Mouse (Mus musculus) stomach, embryonic 15.5 days (tissue): Measurements from ENCODE around the gene Igfals. TPM values are rescaled to one million over a fixed set of nuclear protein-coding genes. Genes with fewer than 3 reads are reported as not detected.

Experiments used
- ATAC-seq: fragments of 200-750 bp; cut with Nextera tagmentation; 2 replicates; pipeline ENCODE4 v1.8.0; 2017; ENCODE audit warnings: low read depth, moderate number of reproducible peaks, moderate TSS enrichment; ENCODE audit not compliant: insufficient read depth, low FRiP score
- H3K27ac ChIP-seq: fragments of 300-500 bp; sonication (generic); 2 replicates; pipeline ENCODE4 v1.5.1; 2015; ENCODE audit warnings: mild to moderate bottlenecking, inconsistent platforms
- H3K27me3 ChIP-seq: fragments of 300-500 bp; sonication (generic); replicated peaks from 2 replicates; pipeline ENCODE4 v1.6.1; 2015; ENCODE audit warnings: inconsistent platforms
- H3K36me3 ChIP-seq: fragments of 300-500 bp; sonication (generic); 2 replicates; pipeline ENCODE4 v1.6.1; 2015; ENCODE audit warnings: inconsistent platforms
- H3K4me1 ChIP-seq: fragments of 300-500 bp; sonication (generic); 2 replicates; pipeline ENCODE4 v1.6.1; 2015; ENCODE audit warnings: inconsistent platforms
- H3K4me2 ChIP-seq: fragments of 300-500 bp; sonication (generic); 2 replicates; pipeline ENCODE4 v1.6.1; 2015; ENCODE audit warnings: mild to moderate bottlenecking, inconsistent platforms
- H3K4me3 ChIP-seq: fragments of 300-500 bp; sonication (generic); replicated peaks from 2 replicates; pipeline ENCODE4 v1.5.1; 2015; ENCODE audit warnings: inconsistent platforms
- H3K9ac ChIP-seq: fragments of 300-500 bp; sonication (generic); 2 replicates; pipeline ENCODE4 v1.6.1; 2015; ENCODE audit warnings: inconsistent platforms
- H3K9me3 ChIP-seq: fragments of 300-500 bp; sonication (generic); 2 replicates; pipeline ENCODE4 v1.6.1; 2016; ENCODE audit warnings: inconsistent platforms
- WGBS: fragments of 180-500 bp; shearing (Covaris S2); methylation state at CpG from one replicate; pipeline ENCODE4 v1.1.7; 2015; 5-methylcytosine and 5-hydroxymethylcytosine counted together
- polyA plus RNA-seq: library from polyadenylated mRNA; unstranded; fragments of >200 nt; fragmentation: Nextera tagmentation; extraction: Ambion mirVana; gene quantifications from 2 replicates; pipeline ENCODE4 v1.2.1, GENCODE M21; 2015

The Igfals gene
- polyA plus RNA-seq, 1 experiment from 2014 or later, result 3.9 TPM

- no peaks in the 10 kb centered on the region for H3K9me3 ChIP-seq
- H3K4me1 ChIP-seq, result no peaks in the 10 kb centered on the region
- no peak overlapping the region for H3K27ac ChIP-seq
- no peaks in the 10 kb centered on the region for H3K27me3 ChIP-seq
- no peak for ATAC-seq
- no peak overlapping the region for H3K9ac ChIP-seq
- 53% methylated on average over 4 of the region's 4 CpGs for WGBS
- no peaks in the 10 kb centered on the region for H3K36me3 ChIP-seq
- no peak overlapping the region for H3K4me3 ChIP-seq
- no peak overlapping the region for H3K4me2 ChIP-seq
These were observed 8.1 kb downstream of the Igfals start for GRCm38 (mm10) chr17:24873695-24874404.

DNA sequence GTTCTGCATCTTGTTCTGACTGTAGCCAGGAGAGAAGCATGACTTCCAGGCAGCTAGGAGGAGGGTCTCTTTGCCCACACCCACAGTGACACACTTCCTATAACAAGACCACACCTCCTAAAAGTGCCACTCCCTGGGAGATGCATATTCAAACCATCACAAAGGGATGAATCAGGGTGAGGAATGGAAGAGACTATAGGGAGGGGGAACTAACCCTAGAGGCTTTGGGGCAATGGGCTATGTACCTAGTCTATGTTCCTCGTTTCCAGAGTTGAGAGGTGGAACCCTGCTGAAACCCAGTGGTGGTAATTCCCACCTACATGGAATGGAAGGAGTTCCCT, 8.6 kb downstream of the Igfals start:
- ATAC-seq, result no peak
- no peaks in the 10 kb centered on the region for H3K36me3 ChIP-seq
- no peak overlapping the region for H3K4me3 ChIP-seq
- H3K4me2 ChIP-seq, result no peak overlapping the region
- no peaks in the 10 kb centered on the region for H3K27me3 ChIP-seq
- 32% methylated on average over 1 of the region's 1 CpGs for WGBS
- no peaks in the 10 kb centered on the region for H3K4me1 ChIP-seq
- H3K27ac ChIP-seq, result no peak overlapping the region
- no peaks in the 10 kb centered on the region for H3K9me3 ChIP-seq
- H3K9ac ChIP-seq, result no peak overlapping the region

DNA sequence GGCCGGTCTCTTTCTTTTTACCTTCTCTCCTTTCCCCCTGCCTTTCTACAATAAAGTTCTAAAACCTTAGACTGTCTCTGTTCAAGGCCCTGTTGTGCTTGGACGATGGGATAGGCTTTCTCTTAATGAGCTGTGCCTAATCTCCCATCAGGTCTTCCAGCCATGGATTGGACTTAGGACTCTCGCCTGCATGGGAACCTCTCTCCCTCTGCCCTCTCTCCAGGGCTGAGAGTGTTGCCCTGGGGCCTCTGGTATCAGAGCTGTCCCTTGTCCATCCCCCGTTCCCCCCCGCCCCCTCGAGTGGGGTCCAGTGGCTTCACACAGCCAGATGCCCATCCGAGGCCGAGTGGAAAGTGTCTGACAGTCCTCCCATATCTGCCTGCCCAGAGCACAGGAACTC, 9.2 kb downstream of the Igfals start:
- ATAC-seq, result no peak
- H3K9me3 ChIP-seq, result no peaks in the 10 kb centered on the region
- H3K9ac ChIP-seq, result no peak overlapping the region
- no peak overlapping the region for H3K27ac ChIP-seq
- 80% methylated on average over 8 of the region's 8 CpGs for WGBS
- no peaks in the 10 kb centered on the region for H3K36me3 ChIP-seq
- no peak overlapping the region for H3K4me3 ChIP-seq
- no peak overlapping the region for H3K4me2 ChIP-seq
- H3K4me1 ChIP-seq, result no peaks in the 10 kb centered on the region
- H3K27me3 ChIP-seq, result no peaks in the 10 kb centered on the region

- 37% methylated on average over 10 of the region's 10 CpGs for WGBS
- Histone ChIP-seq H3K36me3 (no peaks in the 10 kb centered on the region), H3K4me3 (peak overlapping the region; percentile 7; the same call in 1 of the 2 replicates), H3K4me2 (peak overlapping the region; percentile 35), H3K4me1 (no peaks in the 10 kb centered on the region), H3K9ac (no peak overlapping the region), H3K9me3 (no peaks in the 10 kb centered on the region), H3K27ac (peak overlapping the region; percentile 51), H3K27me3 (no peaks in the 10 kb centered on the region)
- peak; percentile 36; the same call in 1 of the 2 replicates for ATAC-seq
These were observed 11.7 kb downstream of the Igfals start for GRCm38 (mm10) chr17:24877336-24878116.

- H3K27ac ChIP-seq, result peak overlapping the region; percentile 51
- ATAC-seq, result peak; percentile 42
- H3K4me2 ChIP-seq, result peak overlapping the region; percentile 35
- H3K4me1 ChIP-seq, result no peaks in the 10 kb centered on the region
- H3K27me3 ChIP-seq, result no peaks in the 10 kb centered on the region
- peak overlapping the region; percentile 7; the same call in 1 of the 2 replicates for H3K4me3 ChIP-seq
- no peak overlapping the region for H3K9ac ChIP-seq
- H3K36me3 ChIP-seq, result no peaks in the 10 kb centered on the region
- no peaks in the 10 kb centered on the region for H3K9me3 ChIP-seq
- WGBS, result 22% methylated on average over 5 of the region's 5 CpGs
These were observed 12.3 kb downstream of the Igfals start for GRCm38 (mm10) chr17:24878117-24878397.

- ATAC-seq, result 0 out of 2 replicates have a peak, but pooled peaks have one; percentile 4
- Histone ChIP-seq H3K27ac (0 out of 2 replicates have a peak overlapping the region, but pooled peaks have one; percentile 22), H3K4me1 (no peaks in the 10 kb centered on the region), H3K36me3 (0 out of 2 replicates have a peak, but pooled peaks cover 2% of the 10 kb centered on the region), H3K27me3 (no peaks in the 10 kb centered on the region), H3K9me3 (no peaks in the 10 kb centered on the region), H3K4me2 (peak overlapping the region; percentile 35; the same call in 1 of the 2 replicates), H3K4me3 (no peak overlapping the region), H3K9ac (no peak overlapping the region)
- WGBS, result 64% methylated on average over 8 of the region's 8 CpGs
These were observed 12.7 kb downstream of the Igfals start for GRCm38 (mm10) chr17:24878531-24878930.

DNA sequence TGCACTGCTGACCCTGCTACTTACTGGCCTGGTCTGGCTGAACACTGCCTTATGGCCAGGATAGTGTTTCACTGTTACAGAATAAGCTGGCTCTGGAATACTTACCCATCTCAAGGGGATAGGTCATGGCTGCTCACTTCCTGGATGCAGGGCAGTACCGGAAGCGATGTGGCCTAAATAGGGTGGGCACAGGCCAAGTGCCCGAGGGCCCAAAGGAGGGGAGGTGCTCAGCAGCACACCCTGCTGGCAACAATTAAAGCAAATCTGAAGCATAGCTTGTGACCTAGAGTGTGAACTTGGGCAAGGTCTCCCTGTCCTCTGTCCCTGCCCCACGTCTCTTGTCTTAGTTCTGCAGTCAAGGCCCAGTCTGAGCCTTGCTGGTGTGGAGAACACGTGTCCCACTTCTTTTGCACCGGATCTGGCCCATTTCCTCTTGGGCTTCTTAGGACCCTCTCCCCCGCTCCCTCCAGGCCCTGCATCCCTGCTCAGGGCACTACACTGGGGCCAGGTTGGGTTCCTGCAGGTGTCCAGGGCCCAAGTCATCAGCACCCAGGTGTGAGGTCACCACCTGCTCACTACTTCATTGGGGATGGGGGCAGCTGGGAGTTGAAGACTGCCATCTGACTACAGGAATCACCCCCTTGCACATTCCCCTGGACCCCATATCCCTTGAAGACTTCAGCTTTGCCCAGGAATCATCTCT, 16.1 kb downstream of the Igfals start:
- 45% methylated on average over 7 of the region's 7 CpGs for WGBS
- ATAC-seq, result no peak

GRCm38 (mm10) chr17:24884391-24884790, 18.6 kb downstream of the Igfals start:
- no peak overlapping the region for H3K27ac ChIP-seq
- no peaks in the 10 kb centered on the region for H3K9me3 ChIP-seq
- H3K27me3 ChIP-seq, result no peaks in the 10 kb centered on the region
- 0 out of 2 replicates have a peak, but pooled peaks cover 11% of the 10 kb centered on the region for H3K36me3 ChIP-seq
- no peak overlapping the region for H3K9ac ChIP-seq
- no peak overlapping the region for H3K4me2 ChIP-seq
- no peak for ATAC-seq
- no peak overlapping the region for H3K4me3 ChIP-seq
- WGBS, result 81% methylated on average over 6 of the region's 6 CpGs
- H3K4me1 ChIP-seq, result peaks cover 24% of the 10 kb centered on the region

More for the DNA sequence above, 16.1 kb downstream of the Igfals start:
- Histone ChIP-seq H3K4me2 (no peak overlapping the region), H3K36me3 (0 out of 2 replicates have a peak, but pooled peaks cover 5% of the 10 kb centered on the region), H3K4me3 (no peak overlapping the region), H3K9me3 (no peaks in the 10 kb centered on the region), H3K9ac (no peak overlapping the region), H3K4me1 (peaks cover 11% of the 10 kb centered on the region), H3K27me3 (no peaks in the 10 kb centered on the region), H3K27ac (no peak overlapping the region)

DNA sequence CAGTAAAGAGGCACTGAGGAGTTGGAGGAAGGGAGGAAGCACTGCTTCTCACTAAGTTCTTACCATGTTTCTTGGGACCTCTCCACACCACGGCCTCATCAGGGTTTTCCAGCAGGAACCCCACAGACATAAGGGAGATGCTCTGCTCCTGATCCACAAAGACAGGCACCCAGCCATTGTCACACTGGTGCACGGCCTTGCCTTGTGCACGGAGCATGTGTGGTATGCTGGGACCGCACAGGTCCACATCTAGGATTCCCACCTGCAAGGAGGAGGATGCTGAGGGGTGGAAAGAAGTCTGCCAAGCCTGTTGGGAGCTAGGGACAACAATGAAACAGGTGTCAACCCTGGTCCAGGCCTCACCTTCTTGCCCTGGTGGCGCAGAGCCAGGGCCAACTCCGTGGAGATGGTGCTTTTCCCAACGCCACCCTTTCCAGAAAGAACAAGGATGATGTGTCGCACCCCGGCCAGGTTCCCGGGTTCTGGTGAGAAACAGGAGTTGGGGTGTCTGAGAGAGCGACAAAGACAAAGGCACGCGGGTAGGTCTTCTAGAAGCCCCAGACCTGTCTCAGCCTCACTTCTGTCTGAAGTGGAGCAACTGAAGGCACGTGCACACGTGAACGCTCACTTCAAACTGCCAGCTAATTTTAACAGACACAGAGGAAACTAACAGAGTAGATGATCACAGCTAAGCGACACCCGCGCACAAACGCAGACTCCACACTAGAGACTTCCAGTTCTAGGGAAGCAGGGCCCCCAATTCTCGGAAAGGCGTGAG, 19.7 kb downstream of the Igfals start:
- peaks cover 24% of the 10 kb centered on the region for H3K4me1 ChIP-seq
- WGBS, result 23% methylated on average over 22 of the region's 22 CpGs
- ATAC-seq, result no peak
- H3K4me2 ChIP-seq, result peak overlapping the region; percentile 88
- H3K9ac ChIP-seq, result peak overlapping the region; percentile 68
- no peaks in the 10 kb centered on the region for H3K27me3 ChIP-seq
- H3K36me3 ChIP-seq, result 0 out of 2 replicates have a peak, but pooled peaks cover 14% of the 10 kb centered on the region
- no peaks in the 10 kb centered on the region for H3K9me3 ChIP-seq
- H3K4me3 ChIP-seq, result peak overlapping the region; percentile 94
- no peak overlapping the region for H3K27ac ChIP-seq

DNA sequence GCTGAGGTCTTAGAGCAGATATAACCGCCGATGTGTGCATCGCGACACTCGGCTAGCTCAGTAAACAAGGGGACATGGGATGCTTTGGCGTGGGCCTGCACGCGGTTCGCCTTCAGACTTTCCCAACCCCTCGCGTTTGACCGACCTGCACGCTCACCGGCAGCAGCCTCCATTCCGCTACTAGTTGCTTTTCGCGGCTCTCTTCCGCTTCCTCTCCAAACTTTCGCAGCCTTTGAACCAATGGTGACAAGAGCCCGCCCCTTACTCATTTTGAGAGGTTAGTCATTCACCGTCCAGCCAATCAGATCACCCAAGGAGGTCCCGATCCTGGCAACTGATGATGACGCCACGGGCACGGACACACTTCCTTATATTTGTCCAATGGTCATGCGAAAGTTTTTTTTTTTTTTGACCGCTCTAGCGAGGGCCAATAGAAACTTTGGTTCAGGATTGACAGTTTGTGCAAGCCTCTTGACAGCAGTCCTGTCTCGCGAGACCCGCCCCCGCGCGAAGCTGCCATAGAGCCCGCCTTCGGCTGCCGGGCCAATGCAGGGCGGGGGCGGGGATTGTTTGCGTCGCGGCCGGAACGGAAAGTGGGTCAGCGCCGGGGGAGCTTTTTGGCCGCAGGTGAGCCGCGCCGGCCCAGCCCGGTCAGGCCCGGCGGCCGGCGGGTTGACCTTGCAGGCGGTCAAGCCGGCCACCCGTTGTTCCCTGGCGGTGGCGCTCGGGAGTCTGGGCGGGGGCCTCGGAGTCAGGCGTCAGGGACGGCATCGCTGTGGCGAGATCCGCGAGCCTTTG, 20.5 kb downstream of the Igfals start, which contains the start of the genes Nubp2 and Spsb3:
Gene Nubp2, minus strand, starts transcription at position 216 of the 798 bp plus-strand sequence.
Gene Spsb3, plus strand, starts transcription at position 510 of the 798 bp plus-strand sequence.
- Histone ChIP-seq H3K4me3 (peak within 1 kb of the TSS; percentile 94), H3K9ac (peak within 1 kb of the TSS; percentile 83), H3K36me3 (peaks cover 21% of the 10 kb centered on the region), H3K4me1 (peaks cover 24% of the 10 kb centered on the region), H3K4me2 (peak within 1 kb of the TSS; percentile 88), H3K27me3 (no peaks in the 10 kb centered on the region), H3K27ac (peak within 1 kb of the TSS; percentile 65), H3K9me3 (no peaks in the 10 kb centered on the region)
- peak; percentile 95 for ATAC-seq
- WGBS, result under 1% methylated on average over 69 of the region's 69 CpGs
